Mouse (Mus musculus) liver, embryonic 14.5 days (tissue): ENCODE data around the gene Pik3cd. TPM values are rescaled to one million over a fixed set of nuclear protein-coding genes. Genes with fewer than 3 reads are reported as not detected.

ENCODE experiments used
- ATAC-seq: fragments of 200-750 bp; cut with Nextera tagmentation; 2 replicates; pipeline ENCODE4 v1.8.0; 2017; ENCODE audit warnings: moderate number of reproducible peaks, mild to moderate bottlenecking, moderate library complexity; ENCODE audit not compliant: insufficient read depth
- DNase-seq, 3 experiments: peaks; one replicate each; pipeline ENCODE4 v3.0.0-alpha.2; 2012 to 2013; ENCODE audit warnings: low read depth in 3 of 3, low spot score in 3 of 3
- H3K27ac ChIP-seq: fragments of 300-500 bp; sonication (generic); 2 replicates; pipeline ENCODE4 v1.5.1; 2014; ENCODE audit warnings: moderate library complexity, mild to moderate bottlenecking, control low read depth, inconsistent platforms
- H3K27me3 ChIP-seq: fragments of 300-500 bp; sonication (generic); 2 replicates; pipeline ENCODE4 v1.6.1; 2014; ENCODE audit warnings: mild to moderate bottlenecking, low read length, moderate library complexity; ENCODE audit not compliant: control insufficient read depth, insufficient read depth
- H3K36me3 ChIP-seq: fragments of 300-500 bp; sonication (generic); replicated peaks from 2 replicates; pipeline ENCODE4 v1.6.1; 2014; ENCODE audit warnings: low read depth; ENCODE audit not compliant: control insufficient read depth, insufficient read depth
- H3K4me1 ChIP-seq, 2 experiments: fragments of 200-500 bp in 1 of 2; fragments of 300-500 bp in 1 of 2; sonication (generic) in 1 of 2; replicated peaks; 2 replicates each; pipeline ENCODE4 v1.6.1; 2012 to 2014; ENCODE audit warnings: antibody characterized with exemption in 1 of 2, inconsistent platforms in 1 of 2, low read length in 1 of 2; ENCODE audit not compliant: control insufficient read depth in 2 of 2, insufficient read depth in 2 of 2
- H3K4me2 ChIP-seq: fragments of 300-500 bp; sonication (generic); 2 replicates; pipeline ENCODE4 v1.6.1; 2014; ENCODE audit warnings: low read depth, mild to moderate bottlenecking, control low read depth, moderate library complexity
- H3K4me3 ChIP-seq, 2 experiments: fragments of 200-500 bp in 1 of 2; fragments of 300-500 bp in 1 of 2; sonication (generic) in 1 of 2; 2 replicates each; pipeline ENCODE4 v1.5.1; 2012 to 2014; ENCODE audit warnings: low read depth in 2 of 2, low read length in 2 of 2, mild to moderate bottlenecking in 2 of 2, control low read depth in 1 of 2, inconsistent platforms in 1 of 2, moderate library complexity in 1 of 2; ENCODE audit not compliant: insufficient read depth in 1 of 2
- H3K9ac ChIP-seq: fragments of 300-500 bp; sonication (generic); replicated peaks from 2 replicates; pipeline ENCODE4 v1.6.1; 2014; ENCODE audit warnings: mild to moderate bottlenecking, control low read depth, moderate library complexity
- H3K9me3 ChIP-seq: fragments of 300-500 bp; sonication (generic); 2 replicates; pipeline ENCODE4 v1.6.1; 2016; ENCODE audit warnings: low read length, mixed read lengths; ENCODE audit not compliant: control insufficient read depth
- CTCF ChIP-seq: IDR thresholded peaks from 2 replicates; pipeline ENCODE4 v1.5.1; 2016; ENCODE audit warnings: antibody characterized with exemption, low read depth, control low read depth
- EP300 ChIP-seq: IDR thresholded peaks from 2 replicates; pipeline ENCODE4 v1.6.1; 2016; ENCODE audit warnings: antibody characterized with exemption, low read depth
- WGBS: fragments of 180-500 bp; shearing (Covaris S2); extraction: QIAGEN DNeasy Blood & Tissue Kit; methylation state at CpG from one replicate; pipeline ENCODE4 v1.1.7; 2014; ENCODE audit not compliant: insufficient replicate concordance; 5-methylcytosine and 5-hydroxymethylcytosine counted together
- polyA plus RNA-seq, 2 experiments: library from polyadenylated mRNA; depleted of rRNA in 1 of 2; stranded (reverse) in 1 of 2; unstranded in 1 of 2; fragments of >200 nt; fragmentation: Nextera tagmentation in 1 of 2; extraction: Ambion mirVana in 1 of 2; gene quantifications; 2 replicates each; pipeline versions ENCODE4 v1.2.1 to v1.2.3; 2012 to 2014

The Pik3cd gene
- polyA plus RNA-seq, 2 experiments = 3.9 to 4.3 TPM

GRCm38 (mm10) chr4:149609256-149610025 lies 92.9 kb downstream of the Pik3cd start:
- ATAC-seq (no peak), DNase-seq (no peak)
- no peak overlapping the region for H3K27ac ChIP-seq
- no peaks in the 10 kb centered on the region for H3K9me3 ChIP-seq
- WGBS = 64% methylated on average over 8 of the region's 8 CpGs
- TF ChIP-seq EP300 = no peak
- no peak for TF ChIP-seq CTCF
- H3K36me3 ChIP-seq = no peaks in the 10 kb centered on the region
- no peak overlapping the region for H3K9ac ChIP-seq
- H3K4me3 ChIP-seq = no peak overlapping the region
- no peaks in the 10 kb centered on the region for H3K4me1 ChIP-seq
- no peak overlapping the region for H3K4me2 ChIP-seq
- no peaks in the 10 kb centered on the region for H3K27me3 ChIP-seq

DNA sequence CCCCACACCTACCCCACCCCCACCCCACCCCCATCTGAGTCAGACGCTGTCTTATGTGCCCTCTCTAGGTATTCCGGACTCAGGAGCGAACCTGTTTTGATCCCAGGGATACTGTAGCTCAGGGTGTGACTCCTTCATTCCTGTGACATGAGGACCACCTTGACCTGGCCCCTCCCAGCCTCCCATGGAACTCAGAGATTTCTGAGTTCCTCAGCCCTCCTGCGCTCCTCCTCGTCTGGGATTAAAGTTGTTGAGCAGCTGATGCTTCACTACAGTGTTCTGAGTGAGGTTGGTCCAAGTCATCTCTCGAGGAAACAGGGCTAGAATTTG lies 94.1 kb downstream of the Pik3cd start:
- DNase-seq (no peak), ATAC-seq (no peak)
- TF ChIP-seq EP300 (no peak), CTCF (no peak)
- H3K9ac ChIP-seq = no peak overlapping the region
- no peak overlapping the region for H3K4me3 ChIP-seq
- no peaks in the 10 kb centered on the region for H3K9me3 ChIP-seq
- no peak overlapping the region for H3K27ac ChIP-seq
- H3K4me1 ChIP-seq = no peaks in the 10 kb centered on the region
- 69% methylated on average over 6 of the region's 6 CpGs for WGBS
- H3K27me3 ChIP-seq = no peaks in the 10 kb centered on the region
- no peak overlapping the region for H3K4me2 ChIP-seq
- no peaks in the 10 kb centered on the region for H3K36me3 ChIP-seq

DNA sequence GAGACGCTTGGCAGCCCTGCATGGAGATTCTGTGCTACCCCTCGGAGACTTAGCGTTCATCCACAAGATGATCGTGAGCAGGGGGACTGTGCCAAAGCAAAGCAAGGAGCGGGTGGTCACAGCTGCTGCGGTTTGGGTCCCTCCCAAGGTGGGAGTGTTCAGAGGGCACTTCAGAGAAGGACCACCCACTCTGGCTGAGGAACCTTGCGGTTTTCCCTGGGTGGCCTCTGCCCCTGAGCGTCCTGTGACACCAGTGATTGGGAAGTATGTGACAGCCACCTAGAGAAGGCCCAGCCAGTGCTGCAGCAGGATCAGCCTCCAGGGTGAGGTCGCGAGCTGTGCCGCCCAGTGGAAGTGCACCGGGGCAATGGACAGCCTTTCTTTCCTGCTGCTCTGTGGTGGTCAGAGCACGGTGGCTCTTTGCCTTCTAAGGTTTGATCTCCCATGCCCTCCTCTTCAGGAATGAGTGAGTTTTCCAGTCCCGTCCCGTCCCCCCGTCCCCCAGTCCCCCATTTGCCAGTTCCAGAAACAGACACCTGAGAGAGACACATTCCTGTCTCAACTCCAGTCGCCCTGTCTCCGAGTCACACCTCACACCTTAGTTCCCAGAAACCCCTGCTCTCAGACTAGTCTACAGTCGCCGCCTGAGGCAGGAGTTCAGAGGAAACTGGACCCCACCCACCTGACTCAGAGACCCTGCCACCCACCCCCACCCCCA lies 94.6 kb downstream of the Pik3cd start:
- Histone ChIP-seq H3K9ac (no peak overlapping the region), H3K9me3 (no peaks in the 10 kb centered on the region), H3K4me2 (no peak overlapping the region), H3K27me3 (no peaks in the 10 kb centered on the region), H3K27ac (no peak overlapping the region), H3K36me3 (no peaks in the 10 kb centered on the region), H3K4me1 (no peaks in the 10 kb centered on the region), H3K4me3 (no peak overlapping the region)
- DNase-seq (no peak), ATAC-seq (no peak)
- TF ChIP-seq CTCF (no peak), EP300 (no peak)
- 37% methylated on average over 20 of the region's 20 CpGs for WGBS

DNA sequence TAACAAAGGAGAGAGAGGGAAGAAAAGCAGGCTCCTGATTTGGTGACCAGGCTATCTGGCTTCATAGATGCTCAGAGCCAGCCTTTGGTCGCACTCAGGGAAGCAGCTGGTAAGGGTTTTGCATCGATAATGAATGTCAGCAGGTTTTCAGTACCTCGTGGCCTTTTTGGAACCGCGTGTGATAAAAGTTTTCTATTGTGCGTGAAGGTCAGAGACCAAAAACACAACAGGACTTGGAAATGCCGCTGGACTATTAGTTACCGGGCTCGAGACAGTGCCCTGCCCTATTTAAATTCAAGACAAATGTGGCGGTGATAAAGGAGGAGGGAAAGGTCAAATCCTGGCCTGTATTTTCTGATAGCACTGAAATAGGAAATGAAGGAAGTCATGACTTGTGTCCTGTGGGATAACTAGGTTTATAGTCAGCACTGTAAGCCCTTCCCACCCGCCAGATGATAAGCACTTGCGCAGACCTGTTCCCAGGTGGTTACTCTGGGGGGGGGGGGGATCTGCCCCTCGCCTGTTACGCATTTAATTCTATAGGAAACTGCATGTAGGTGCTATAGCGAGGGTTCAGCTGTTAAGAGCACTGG lies 95.5 kb downstream of the Pik3cd start:
- Histone ChIP-seq H3K4me3 (no peak overlapping the region), H3K4me1 (no peaks in the 10 kb centered on the region), H3K27me3 (no peaks in the 10 kb centered on the region), H3K9ac (no peak overlapping the region), H3K27ac (no peak overlapping the region), H3K4me2 (no peak overlapping the region), H3K9me3 (no peaks in the 10 kb centered on the region), H3K36me3 (no peaks in the 10 kb centered on the region)
- WGBS = 21% methylated on average over 15 of the region's 15 CpGs
- no peak for TF ChIP-seq CTCF
- no peak for TF ChIP-seq EP300
- DNase-seq (no peak), ATAC-seq (no peak)

DNA sequence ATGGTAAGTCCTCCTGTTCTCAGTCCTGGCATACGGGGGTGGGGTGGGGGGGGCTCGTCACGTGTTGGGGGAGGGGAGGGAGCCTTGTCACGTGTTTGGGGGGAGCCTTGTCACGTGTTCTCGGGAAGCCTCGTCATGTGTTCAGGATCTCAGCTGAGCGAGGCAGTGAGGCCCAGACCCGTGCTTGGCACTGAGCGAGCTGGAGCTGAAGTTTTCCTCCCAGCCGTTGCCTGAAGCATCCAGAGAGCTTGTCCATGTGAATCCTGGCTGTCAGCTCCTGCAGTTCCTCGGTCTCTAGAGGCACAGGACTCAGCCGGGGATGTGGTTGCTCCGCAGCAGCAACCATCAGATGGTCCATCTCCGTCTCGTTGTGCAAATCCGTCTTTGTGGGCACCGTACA lies 96.3 kb downstream of the Pik3cd start:
- WGBS = 72% methylated on average over 18 of the region's 18 CpGs
- no peak for TF ChIP-seq CTCF
- TF ChIP-seq EP300 = no peak
- ATAC-seq = no peak

More for the DNA sequence above, 96.3 kb downstream of the Pik3cd start:
- Histone ChIP-seq H3K4me2 (no peak overlapping the region), H3K27me3 (no peaks in the 10 kb centered on the region), H3K4me3 (no peak overlapping the region), H3K36me3 (no peaks in the 10 kb centered on the region), H3K4me1 (no peaks in the 10 kb centered on the region), H3K27ac (no peak overlapping the region), H3K9ac (no peak overlapping the region), H3K9me3 (no peaks in the 10 kb centered on the region)
- no peak for DNase-seq
